Mouse (Mus musculus) myocyte (in vitro differentiated cells): ENCODE results near the gene Gabarapl2.
A peak's percentile ranks its signal among the peaks of the same experiment; 100 is the strongest.

ENCODE experiments used
- CEBPB ChIP-seq: IDR thresholded peaks from 2 replicates; pipeline ENCODE4 v1.6.1; 2011; ENCODE audit warnings: mild to moderate bottlenecking, moderate library complexity; ENCODE audit not compliant: poor library complexity, insufficient read depth, severe bottlenecking
- E2F4 ChIP-seq: IDR thresholded peaks from one replicate; pipeline ENCODE4 v1.6.1; 2011; ENCODE audit warnings: mild to moderate bottlenecking, control low read depth, moderate library complexity; ENCODE audit not compliant: insufficient read depth
- MAX ChIP-seq: IDR thresholded peaks from one replicate; pipeline ENCODE4 v1.6.1; 2011; ENCODE audit warnings: low read depth, mild to moderate bottlenecking, control low read depth
- MYOD1 ChIP-seq, 3 experiments: IDR thresholded peaks; one replicate each; pipeline ENCODE4 v1.6.1; 2011; ENCODE audit warnings: control low read depth in 2 of 3, low read depth in 2 of 3, mild to moderate bottlenecking in 2 of 3, moderate library complexity in 1 of 3; ENCODE audit not compliant: insufficient read length in 2 of 3, control insufficient read depth in 1 of 3
- MYOG ChIP-seq, 3 experiments: IDR thresholded peaks; one replicate each; pipeline ENCODE4 v1.6.1; 2011; ENCODE audit warnings: control low read depth in 2 of 3, low read depth in 2 of 3, mild to moderate bottlenecking in 2 of 3; ENCODE audit not compliant: insufficient read length in 2 of 3, control insufficient read depth in 1 of 3, insufficient read depth in 1 of 3
- POLR2A ChIP-seq: IDR thresholded peaks from one replicate; pipeline ENCODE4 v1.6.1; 2011; ENCODE audit warnings: low read depth, mild to moderate bottlenecking, control low read depth, moderate library complexity; ENCODE audit not compliant: insufficient read length
- POLR2AphosphoS2 ChIP-seq: IDR thresholded peaks from one replicate; pipeline ENCODE4 v1.6.1; 2011; ENCODE audit warnings: low read depth, control low read depth; ENCODE audit not compliant: insufficient read length
- REST ChIP-seq: IDR thresholded peaks from one replicate; pipeline ENCODE4 v1.6.1; 2011; ENCODE audit warnings: mild to moderate bottlenecking, control low read depth, moderate library complexity; ENCODE audit not compliant: insufficient read depth, insufficient read length
- SRF ChIP-seq: IDR thresholded peaks from one replicate; pipeline ENCODE4 v1.6.1; 2011; ENCODE audit warnings: low read depth; ENCODE audit not compliant: control insufficient read depth, insufficient read length
- TCF12 ChIP-seq: IDR thresholded peaks from one replicate; pipeline ENCODE4 v1.6.1; 2011; ENCODE audit warnings: mild to moderate bottlenecking, control low read depth; ENCODE audit not compliant: poor library complexity, insufficient read depth, severe bottlenecking
- USF1 ChIP-seq: IDR thresholded peaks from one replicate; pipeline ENCODE4 v1.6.1; 2011; ENCODE audit warnings: low read depth, mild to moderate bottlenecking, control low read depth, moderate library complexity

- TF ChIP-seq POLR2AphosphoS2 (no peak), POLR2A (peak; percentile 37), CEBPB (no peak), MYOG (IDR thresholded peaks at IDR 0.05; ENCODE audit: control insufficient read depth in 1 of 3, insufficient read depth in 1 of 3, insufficient read length in 2 of 3, low read depth in 2 of 3) (no peak), E2F4 (no peak), TCF12 (no peak), REST (no peak), MAX (no peak), SRF (no peak), USF1 (no peak), MYOD1 (IDR thresholded peaks at IDR 0.05; ENCODE audit: control insufficient read depth in 1 of 3, insufficient read length in 2 of 3, low read depth in 2 of 3) (no peak)
These were observed 7.0 kb upstream of the Gabarapl2 start, which contains the start of gene Tmem231 for GRCm38 (mm10) chr8:111933348-111934076.
